Mouse (Mus musculus) midbrain, embryonic 16.5 days (tissue): ENCODE results near the gene Pde4d. TPM values are rescaled to one million over a fixed set of nuclear protein-coding genes. Genes with fewer than 3 reads are reported as not detected.

ENCODE experiments used
- ATAC-seq: fragments of 200-750 bp; cut with Nextera tagmentation; 2 replicates; pipeline ENCODE4 v1.8.0; 2017; ENCODE audit warnings: moderate TSS enrichment
- H3K27ac ChIP-seq: fragments of 300-500 bp; sonication (generic); 2 replicates; pipeline ENCODE4 v1.5.1; 2014; ENCODE audit warnings: mild to moderate bottlenecking, low read length, mixed read lengths
- H3K27me3 ChIP-seq: fragments of 300-500 bp; sonication (generic); 2 replicates; pipeline ENCODE4 v1.6.1; 2014; ENCODE audit warnings: low read depth, low read length, mixed read lengths; ENCODE audit not compliant: control insufficient read depth, insufficient read depth
- H3K36me3 ChIP-seq: fragments of 300-500 bp; sonication (generic); 2 replicates; pipeline ENCODE4 v1.6.1; 2014; ENCODE audit warnings: mild to moderate bottlenecking, low read length, moderate library complexity, mixed read lengths; ENCODE audit not compliant: control insufficient read depth, insufficient read depth
- H3K4me1 ChIP-seq: fragments of 300-500 bp; sonication (generic); 2 replicates; pipeline ENCODE4 v1.6.1; 2014; ENCODE audit warnings: mild to moderate bottlenecking, low read length, mixed read lengths; ENCODE audit not compliant: control insufficient read depth, insufficient read depth
- H3K4me2 ChIP-seq: fragments of 300-500 bp; sonication (generic); 2 replicates; pipeline ENCODE4 v1.6.1; 2014; ENCODE audit warnings: mild to moderate bottlenecking, low read length, mixed read lengths
- H3K4me3 ChIP-seq: fragments of 300-500 bp; sonication (generic); 2 replicates; pipeline ENCODE4 v1.5.1; 2014; ENCODE audit warnings: low read depth, mild to moderate bottlenecking, low read length, moderate library complexity, mixed read lengths
- H3K9ac ChIP-seq: fragments of 300-500 bp; sonication (generic); 2 replicates; pipeline ENCODE4 v1.6.1; 2014; ENCODE audit warnings: low read depth, low read length, mixed read lengths
- H3K9me3 ChIP-seq: fragments of 300-500 bp; sonication (generic); replicated peaks from 2 replicates; pipeline ENCODE4 v1.6.1; 2014; ENCODE audit warnings: mild to moderate bottlenecking, low read length, mixed read lengths; ENCODE audit not compliant: control insufficient read depth, poor library complexity, severe bottlenecking
- WGBS: fragments of 180-500 bp; shearing (Covaris S2); extraction: QIAGEN DNeasy Blood & Tissue Kit; methylation state at CpG from one replicate; pipeline ENCODE4 v1.1.7; 2014; 5-methylcytosine and 5-hydroxymethylcytosine counted together
- polyA plus RNA-seq: library from polyadenylated mRNA; unstranded; fragments of >200 nt; fragmentation: Nextera tagmentation; extraction: Ambion mirVana; gene quantifications from 2 replicates; pipeline ENCODE4 v1.2.1, GENCODE M21; 2015

The Pde4d gene
- polyA plus RNA-seq, 1 experiment from 2014 or later, result 22.6 TPM

DNA sequence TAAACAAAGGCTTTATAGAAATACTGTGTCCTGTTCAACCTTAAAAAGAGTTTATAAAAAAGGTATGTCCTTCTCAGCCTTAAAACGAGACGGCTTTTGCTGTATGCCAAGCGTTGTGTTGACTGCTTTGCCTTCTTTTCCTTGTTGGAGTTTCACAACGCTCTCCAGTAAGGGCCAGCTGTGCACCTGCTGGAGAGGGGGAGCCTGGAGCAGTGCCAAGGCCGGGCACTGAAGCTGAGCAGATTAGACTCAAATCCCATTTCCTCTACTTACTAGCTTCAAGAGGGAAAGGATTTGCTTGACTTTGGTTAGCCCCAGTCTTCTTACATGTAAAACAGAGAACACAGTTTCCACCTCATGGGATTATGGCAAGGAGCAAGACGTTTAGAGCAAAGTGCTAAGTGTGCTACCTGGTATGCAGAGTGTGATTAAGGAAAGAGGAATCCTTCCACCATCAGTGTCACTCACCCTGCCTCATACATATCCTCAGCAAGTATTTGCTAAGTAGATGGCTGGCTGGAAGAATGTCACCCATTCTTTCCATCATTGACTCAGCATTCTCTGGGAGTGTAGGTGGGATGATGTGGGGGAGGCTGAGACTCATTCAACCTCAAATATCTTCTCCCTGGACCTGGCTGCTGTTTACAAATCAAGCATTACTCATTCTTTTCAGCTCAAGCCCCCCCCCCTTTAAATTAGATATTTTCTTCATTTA, 149.6 kb downstream of the Pde4d start:
- H3K36me3 ChIP-seq, result no peaks in the 10 kb centered on the region
- no peaks in the 10 kb centered on the region for H3K27me3 ChIP-seq
- WGBS, result 54% methylated on average over 6 of the region's 6 CpGs
- H3K4me3 ChIP-seq, result no peak overlapping the region
- H3K27ac ChIP-seq, result no peak overlapping the region
- no peaks in the 10 kb centered on the region for H3K4me1 ChIP-seq
- no peak overlapping the region for H3K9ac ChIP-seq
- no peak overlapping the region for H3K4me2 ChIP-seq
- ATAC-seq, result no peak
- no peaks in the 10 kb centered on the region for H3K9me3 ChIP-seq

DNA sequence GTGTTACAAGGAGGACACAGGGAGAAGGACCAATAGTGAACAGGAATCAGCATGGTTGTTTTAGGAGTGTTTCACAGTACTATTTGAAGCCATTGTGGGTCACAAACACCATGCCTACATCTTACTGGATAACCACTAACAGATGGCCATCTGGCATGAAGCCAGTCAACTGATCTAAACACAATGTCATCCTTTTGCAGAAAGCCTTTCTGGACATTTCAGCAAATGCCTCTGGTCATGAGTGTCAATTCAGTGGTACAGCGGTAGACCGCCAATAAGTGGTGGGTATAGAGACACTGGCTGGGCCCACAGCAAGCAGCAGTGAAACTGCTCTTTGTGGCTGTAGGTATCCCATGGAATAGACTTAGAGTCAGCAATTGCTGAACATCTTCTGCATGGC, 151.3 kb downstream of the Pde4d start:
- Histone ChIP-seq H3K9me3 (no peaks in the 10 kb centered on the region), H3K4me2 (no peak overlapping the region), H3K27ac (no peak overlapping the region), H3K4me1 (no peaks in the 10 kb centered on the region), H3K9ac (no peak overlapping the region), H3K36me3 (no peaks in the 10 kb centered on the region), H3K4me3 (no peak overlapping the region), H3K27me3 (no peaks in the 10 kb centered on the region)
- ATAC-seq, result no peak
- WGBS, result 98% methylated on average over 2 of the region's 2 CpGs

DNA sequence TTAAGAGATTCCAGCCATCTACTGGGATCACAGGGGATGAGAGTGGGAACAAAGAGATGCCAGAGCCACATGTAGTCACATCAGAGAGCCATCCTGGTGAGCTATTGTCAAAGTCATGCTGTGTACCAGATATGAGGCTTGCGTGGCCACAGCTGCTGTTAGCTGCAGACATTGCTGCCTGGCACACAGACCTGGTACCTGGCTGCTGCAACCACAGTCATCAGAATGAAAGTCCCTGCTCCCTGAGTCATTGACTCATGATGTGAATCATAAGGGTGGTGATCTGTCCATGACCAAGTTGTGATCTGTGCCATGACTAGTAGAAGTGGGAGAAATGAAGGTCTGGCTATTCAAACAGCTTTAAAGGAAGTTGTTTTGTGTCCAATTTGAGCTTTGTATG, 153.8 kb downstream of the Pde4d start:
- Histone ChIP-seq H3K27me3 (no peaks in the 10 kb centered on the region), H3K27ac (no peak overlapping the region), H3K36me3 (no peaks in the 10 kb centered on the region), H3K4me2 (no peak overlapping the region), H3K9ac (no peak overlapping the region), H3K9me3 (no peaks in the 10 kb centered on the region), H3K4me3 (no peak overlapping the region), H3K4me1 (no peaks in the 10 kb centered on the region)
- ATAC-seq, result no peak
- WGBS, result 14% methylated on average over 1 of the region's 1 CpGs

DNA sequence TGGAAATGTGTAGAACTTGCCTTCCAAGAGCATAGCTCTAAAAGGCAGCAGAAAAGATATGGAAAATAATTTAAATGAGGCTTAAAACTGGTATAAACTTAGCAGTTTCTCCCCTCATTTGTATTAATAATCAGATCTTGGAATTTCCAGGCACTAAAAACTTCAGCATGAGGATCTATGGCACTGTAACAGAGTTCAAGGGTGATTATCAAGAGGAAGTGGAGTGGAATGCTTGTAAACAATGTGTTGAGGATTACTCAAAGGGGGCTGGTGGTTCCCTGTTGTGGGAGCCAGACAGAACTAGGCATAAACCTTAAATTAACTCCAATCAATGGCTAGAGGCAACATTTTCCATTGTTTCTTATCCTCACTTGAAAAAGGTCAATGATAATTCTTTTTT, 154.5 kb downstream of the Pde4d start:
- Histone ChIP-seq H3K4me1 (no peaks in the 10 kb centered on the region), H3K9ac (no peak overlapping the region), H3K4me3 (no peak overlapping the region), H3K9me3 (no peaks in the 10 kb centered on the region), H3K27ac (no peak overlapping the region), H3K4me2 (no peak overlapping the region), H3K27me3 (no peaks in the 10 kb centered on the region), H3K36me3 (no peaks in the 10 kb centered on the region)
- no peak for ATAC-seq

DNA sequence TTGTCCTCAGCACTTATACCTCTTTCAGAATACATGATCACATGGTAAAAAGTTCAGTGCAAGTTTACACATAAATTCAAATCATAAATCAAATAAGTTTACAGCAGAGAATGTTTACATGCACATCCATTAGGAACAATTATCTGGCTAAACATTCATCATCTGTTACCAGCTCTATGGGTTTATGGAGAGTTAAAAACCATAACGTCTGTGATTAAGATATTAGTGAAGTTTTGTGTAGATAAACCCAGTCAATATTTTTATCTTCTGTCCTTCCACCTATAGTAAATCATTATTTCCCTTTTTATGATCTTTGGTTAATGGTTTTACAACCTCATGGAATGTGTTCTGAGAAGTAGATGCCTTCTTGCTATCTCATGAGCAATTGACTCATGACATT, 168.5 kb downstream of the Pde4d start:
- H3K27ac ChIP-seq, result no peak overlapping the region
- no peaks in the 10 kb centered on the region for H3K27me3 ChIP-seq
- no peaks in the 10 kb centered on the region for H3K9me3 ChIP-seq
- no peaks in the 10 kb centered on the region for H3K36me3 ChIP-seq
- no peak overlapping the region for H3K4me2 ChIP-seq
- H3K9ac ChIP-seq, result no peak overlapping the region
- H3K4me1 ChIP-seq, result no peaks in the 10 kb centered on the region
- WGBS, result 97% methylated on average over 1 of the region's 1 CpGs
- ATAC-seq, result no peak
- no peak overlapping the region for H3K4me3 ChIP-seq

GRCm38 (mm10) chr13:108622681-108623080, 172.9 kb downstream of the Pde4d start:
- Histone ChIP-seq H3K9me3 (no peaks in the 10 kb centered on the region), H3K4me2 (no peak overlapping the region), H3K4me3 (no peak overlapping the region), H3K27me3 (no peaks in the 10 kb centered on the region), H3K4me1 (no peaks in the 10 kb centered on the region), H3K36me3 (no peaks in the 10 kb centered on the region), H3K9ac (no peak overlapping the region), H3K27ac (no peak overlapping the region)
- no peak for ATAC-seq
- WGBS, result 50% methylated on average over 4 of the region's 4 CpGs

DNA sequence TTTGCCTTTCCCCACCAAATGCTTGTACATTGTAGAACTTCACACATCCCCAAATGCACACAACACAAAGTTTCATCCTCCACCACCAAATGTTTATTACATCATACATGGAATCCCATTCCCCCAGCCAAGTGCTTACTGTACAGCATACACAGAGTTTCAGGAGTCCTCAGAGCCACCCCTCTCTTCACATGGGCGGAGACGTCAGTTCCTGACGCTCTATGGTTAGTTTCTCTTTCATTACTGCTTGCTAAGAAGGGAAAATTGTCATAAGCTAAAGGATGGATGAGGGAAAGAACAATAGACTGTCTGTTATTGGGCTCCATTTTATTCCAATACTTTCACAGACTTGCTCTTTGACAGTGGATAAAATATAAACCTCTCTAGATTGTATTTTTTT, 174.2 kb downstream of the Pde4d start:
- no peak overlapping the region for H3K9ac ChIP-seq
- no peaks in the 10 kb centered on the region for H3K27me3 ChIP-seq
- H3K36me3 ChIP-seq, result no peaks in the 10 kb centered on the region
- no peaks in the 10 kb centered on the region for H3K4me1 ChIP-seq
- H3K27ac ChIP-seq, result no peak overlapping the region
- H3K4me3 ChIP-seq, result no peak overlapping the region
- ATAC-seq, result no peak
- no peak overlapping the region for H3K4me2 ChIP-seq
- WGBS, result 95% methylated on average over 3 of the region's 3 CpGs
- no peaks in the 10 kb centered on the region for H3K9me3 ChIP-seq

DNA sequence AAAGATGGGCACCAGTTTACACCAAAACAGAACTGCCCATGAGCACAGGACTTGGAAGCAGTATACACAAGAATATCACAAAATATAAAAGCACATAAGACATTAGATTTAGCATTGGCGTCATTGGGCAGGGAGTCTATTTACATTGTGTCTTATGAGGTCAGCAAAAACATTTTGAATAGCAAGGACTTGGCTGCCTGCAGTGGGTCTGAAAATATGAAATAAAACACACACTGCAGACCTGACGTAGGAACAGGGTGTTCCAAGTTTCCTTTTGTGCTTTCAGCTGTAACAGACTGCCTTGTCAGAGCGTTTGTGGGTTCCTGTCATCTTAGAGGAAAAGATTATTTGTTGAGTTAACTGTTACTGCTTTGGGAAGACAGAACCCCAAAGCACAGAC, 176.4 kb downstream of the Pde4d start:
- H3K9ac ChIP-seq, result no peak overlapping the region
- H3K27ac ChIP-seq, result no peak overlapping the region
- H3K4me3 ChIP-seq, result no peak overlapping the region
- no peaks in the 10 kb centered on the region for H3K27me3 ChIP-seq
- no peaks in the 10 kb centered on the region for H3K9me3 ChIP-seq
- WGBS, result 69% methylated on average over 3 of the region's 3 CpGs
- no peak for ATAC-seq
- H3K36me3 ChIP-seq, result no peaks in the 10 kb centered on the region
- H3K4me2 ChIP-seq, result no peak overlapping the region
- H3K4me1 ChIP-seq, result no peaks in the 10 kb centered on the region

GRCm38 (mm10) chr13:108628501-108628900, 178.8 kb downstream of the Pde4d start:
- H3K9ac ChIP-seq, result no peak overlapping the region
- H3K27me3 ChIP-seq, result no peaks in the 10 kb centered on the region
- 96% methylated on average over 2 of the region's 2 CpGs for WGBS
- no peaks in the 10 kb centered on the region for H3K4me1 ChIP-seq
- no peak overlapping the region for H3K4me2 ChIP-seq
- H3K27ac ChIP-seq, result no peak overlapping the region
- no peak overlapping the region for H3K4me3 ChIP-seq
- H3K9me3 ChIP-seq, result no peaks in the 10 kb centered on the region
- ATAC-seq, result no peak
- H3K36me3 ChIP-seq, result no peaks in the 10 kb centered on the region
